Mouse (Mus musculus) lung, postnatal 0 days (tissue): Measurements from ENCODE around the gene Efcab9. TPM values are rescaled to one million over a fixed set of nuclear protein-coding genes. Genes with fewer than 3 reads are reported as not detected.

Experiments used
- ATAC-seq: fragments of 200-750 bp; cut with Nextera tagmentation; 2 replicates; pipeline ENCODE4 v1.8.0; 2017; ENCODE audit warnings: moderate library complexity
- DNase-seq: peaks from one replicate; pipeline ENCODE4 v3.0.0-alpha.2; 2016; ENCODE audit warnings: low spot score
- H3K27ac ChIP-seq: fragments of 300-500 bp; sonication (generic); 2 replicates; pipeline ENCODE4 v1.5.1; 2014; ENCODE audit warnings: antibody characterized with exemption, mild to moderate bottlenecking, low read length, mixed read lengths
- H3K27me3 ChIP-seq: fragments of 300-500 bp; sonication (generic); replicated peaks from 2 replicates; pipeline ENCODE4 v1.6.1; 2014; ENCODE audit warnings: low read length, mixed read lengths; ENCODE audit not compliant: insufficient read depth
- H3K36me3 ChIP-seq: fragments of 300-500 bp; sonication (generic); 2 replicates; pipeline ENCODE4 v1.6.1; 2014; ENCODE audit warnings: low read length, mixed read lengths; ENCODE audit not compliant: insufficient read depth
- H3K4me1 ChIP-seq: fragments of 300-500 bp; sonication (generic); 2 replicates; pipeline ENCODE4 v1.6.1; 2014; ENCODE audit warnings: antibody characterized with exemption, low read depth, low read length, mixed read lengths; ENCODE audit not compliant: insufficient read depth
- H3K4me2 ChIP-seq: fragments of 300-500 bp; sonication (generic); replicated peaks from 2 replicates; pipeline ENCODE4 v1.6.1; 2014; ENCODE audit warnings: low read depth, mild to moderate bottlenecking, low read length, moderate library complexity, mixed read lengths
- H3K4me3 ChIP-seq: fragments of 300-500 bp; sonication (generic); 2 replicates; pipeline ENCODE4 v1.5.1; 2014; ENCODE audit warnings: low read depth, low read length
- H3K9ac ChIP-seq: fragments of 300-500 bp; sonication (generic); replicated peaks from 2 replicates; pipeline ENCODE4 v1.6.1; 2014; ENCODE audit warnings: low read depth, mild to moderate bottlenecking
- H3K9me3 ChIP-seq: fragments of 300-500 bp; sonication (generic); 2 replicates; pipeline ENCODE4 v1.6.1; 2016; ENCODE audit warnings: low read length, mixed read lengths
- CTCF ChIP-seq: IDR thresholded peaks from 2 replicates; pipeline ENCODE4 v1.5.1; 2016; ENCODE audit warnings: antibody characterized with exemption, mild to moderate bottlenecking
- EP300 ChIP-seq: IDR thresholded peaks from 2 replicates; pipeline ENCODE4 v1.6.1; 2016; ENCODE audit warnings: antibody characterized with exemption, mild to moderate bottlenecking, control low read depth
- WGBS: fragments of 180-500 bp; shearing (Covaris S2); extraction: QIAGEN DNeasy Blood & Tissue Kit; methylation state at CpG from one replicate; pipeline ENCODE4 v1.1.7; 2014; 5-methylcytosine and 5-hydroxymethylcytosine counted together
- polyA plus RNA-seq: library from polyadenylated mRNA; unstranded; fragments of >200 nt; fragmentation: Nextera tagmentation; extraction: Ambion mirVana; gene quantifications from 2 replicates; pipeline ENCODE4 v1.2.1, GENCODE M21; 2015

Gene Efcab9
- polyA plus RNA-seq, 1 experiment from 2014 or later, result 0.18 TPM

DNA sequence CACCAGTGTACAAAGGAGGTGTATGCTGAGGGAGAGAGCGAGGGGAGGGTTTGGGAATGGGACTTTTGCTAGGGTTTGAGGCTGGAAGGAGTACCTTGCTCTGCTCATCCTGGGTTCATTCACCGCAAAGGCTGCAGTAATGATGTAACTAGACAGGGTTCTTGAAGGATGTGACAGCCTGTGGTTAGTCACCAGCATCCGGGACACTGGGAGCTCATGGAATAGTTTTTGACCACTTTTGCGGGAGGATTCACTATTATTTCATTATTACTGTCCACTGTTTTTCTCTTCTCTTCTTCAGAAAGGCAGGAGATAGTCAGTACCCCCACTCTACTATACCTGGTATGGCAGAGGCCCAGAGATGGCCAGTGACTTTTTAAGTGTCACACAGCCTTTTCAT, 10.3 kb upstream of the Efcab9 start:
- Histone ChIP-seq H3K4me2 (no peak overlapping the region), H3K9ac (no peak overlapping the region), H3K36me3 (no peaks in the 10 kb centered on the region), H3K4me1 (peaks cover 12% of the 10 kb centered on the region; the same call in 1 of the 2 replicates), H3K27ac (no peak overlapping the region), H3K27me3 (no peaks in the 10 kb centered on the region), H3K4me3 (no peak overlapping the region), H3K9me3 (no peaks in the 10 kb centered on the region)
- ATAC-seq, result no peak
- DNase-seq, result no peak
- 93% methylated on average over 4 of the region's 4 CpGs for WGBS
- TF ChIP-seq EP300 (no peak), CTCF (no peak)

DNA sequence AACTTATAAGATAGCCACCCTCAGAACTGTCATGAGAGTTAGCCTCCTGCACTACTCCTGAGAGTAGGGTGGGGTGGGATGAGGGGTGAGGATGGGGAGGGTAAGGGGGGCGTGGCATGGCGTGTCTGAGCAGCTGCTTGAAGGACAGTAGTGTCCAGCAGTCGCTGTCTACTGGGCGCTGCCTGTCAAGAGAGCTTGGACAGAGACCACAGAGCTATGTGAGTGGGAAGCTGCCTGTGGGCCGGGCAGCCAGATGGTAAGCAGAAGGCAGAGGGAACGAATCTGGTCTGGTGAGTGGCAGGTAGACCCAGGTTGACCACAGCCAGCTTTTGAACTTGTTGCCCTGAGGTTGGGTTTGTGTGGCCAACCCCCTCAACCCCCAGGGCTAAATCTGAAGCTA, 8.6 kb upstream of the Efcab9 start:
- no peak for ATAC-seq
- Histone ChIP-seq H3K9me3 (no peaks in the 10 kb centered on the region), H3K4me1 (peaks cover 12% of the 10 kb centered on the region; the same call in 1 of the 2 replicates), H3K27ac (no peak overlapping the region), H3K27me3 (no peaks in the 10 kb centered on the region), H3K9ac (no peak overlapping the region), H3K4me2 (no peak overlapping the region), H3K36me3 (no peaks in the 10 kb centered on the region), H3K4me3 (no peak overlapping the region)
- no peak for DNase-seq
- WGBS, result 81% methylated on average over 6 of the region's 6 CpGs
- TF ChIP-seq CTCF, result no peak
- no peak for TF ChIP-seq EP300

DNA sequence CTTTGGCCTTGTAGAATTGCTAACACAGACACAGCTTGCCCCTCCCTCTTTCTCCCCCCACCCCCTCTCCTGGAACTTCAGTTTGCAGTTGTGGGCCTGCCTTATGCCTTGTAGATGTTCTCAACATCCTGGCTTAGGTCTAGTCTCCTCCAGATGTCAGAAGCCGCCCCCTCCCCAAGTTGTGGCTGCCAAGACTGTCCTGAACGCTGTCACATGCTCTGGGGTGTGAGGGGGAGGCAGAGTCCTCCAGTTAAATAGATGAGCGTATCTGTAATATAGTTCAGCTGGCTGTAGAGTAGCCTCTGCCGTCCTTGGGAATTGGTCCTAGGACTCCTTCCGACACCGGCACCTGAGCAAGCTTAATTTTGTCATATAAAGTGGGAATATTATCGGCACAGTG, 7.8 kb upstream of the Efcab9 start:
- Histone ChIP-seq H3K9ac (no peak overlapping the region), H3K36me3 (no peaks in the 10 kb centered on the region), H3K27ac (no peak overlapping the region), H3K4me3 (no peak overlapping the region), H3K4me1 (peaks cover 12% of the 10 kb centered on the region; the same call in 1 of the 2 replicates), H3K4me2 (no peak overlapping the region), H3K9me3 (no peaks in the 10 kb centered on the region), H3K27me3 (no peaks in the 10 kb centered on the region)
- WGBS, result 67% methylated on average over 7 of the region's 7 CpGs
- TF ChIP-seq EP300 (no peak), CTCF (no peak)
- no peak for DNase-seq
- no peak for ATAC-seq

DNA sequence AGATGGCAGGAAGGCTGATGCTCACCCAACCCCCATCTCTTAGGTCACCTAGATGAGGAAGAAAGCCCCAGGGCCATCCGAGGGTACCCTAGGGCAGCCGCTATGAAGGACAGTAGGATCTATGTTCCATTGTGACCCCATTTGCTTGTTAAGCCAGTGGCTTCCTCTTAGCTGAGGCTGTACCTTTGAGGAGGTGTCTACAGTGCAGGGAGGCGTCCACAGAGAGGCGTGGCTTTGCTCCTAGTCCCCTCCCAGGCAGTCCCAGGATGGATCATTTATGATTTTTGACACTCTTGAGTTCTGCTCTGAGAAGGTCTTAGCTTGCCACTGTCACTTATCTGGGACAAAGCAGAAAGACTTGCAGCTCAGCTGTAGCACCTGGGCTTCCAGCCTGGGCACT, 7.0 kb upstream of the Efcab9 start:
- no peaks in the 10 kb centered on the region for H3K36me3 ChIP-seq
- ATAC-seq (no peak), DNase-seq (no peak)
- no peaks in the 10 kb centered on the region for H3K27me3 ChIP-seq
- TF ChIP-seq EP300 (no peak), CTCF (no peak)
- peaks cover 8% of the 10 kb centered on the region; the same call in 1 of the 2 replicates for H3K4me1 ChIP-seq
- no peak overlapping the region for H3K9ac ChIP-seq
- no peak overlapping the region for H3K4me3 ChIP-seq
- 59% methylated on average over 4 of the region's 4 CpGs for WGBS
- H3K4me2 ChIP-seq, result no peak overlapping the region
- H3K27ac ChIP-seq, result no peak overlapping the region
- no peaks in the 10 kb centered on the region for H3K9me3 ChIP-seq

DNA sequence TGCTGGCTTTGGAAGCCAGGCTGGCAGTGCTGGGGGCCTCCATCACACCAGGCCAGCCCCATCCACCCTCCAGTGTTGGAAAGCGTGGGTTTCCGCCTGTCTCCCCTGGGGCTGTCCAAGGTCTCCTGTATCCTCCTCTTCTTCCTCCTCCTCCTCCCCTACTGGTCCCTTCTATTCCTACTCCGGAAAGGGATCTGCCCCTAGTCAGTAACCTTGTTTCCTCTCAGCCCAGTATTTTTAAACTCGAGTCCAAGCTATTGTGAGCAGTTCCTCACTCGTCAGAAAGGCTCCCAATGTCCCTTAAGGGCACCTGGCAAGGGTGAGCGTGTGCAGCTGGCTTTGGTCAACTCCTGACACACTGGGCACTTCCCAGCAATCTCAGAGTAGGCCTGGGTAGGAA, 6.6 kb upstream of the Efcab9 start:
- Histone ChIP-seq H3K9ac (no peak overlapping the region), H3K36me3 (no peaks in the 10 kb centered on the region)

DNA sequence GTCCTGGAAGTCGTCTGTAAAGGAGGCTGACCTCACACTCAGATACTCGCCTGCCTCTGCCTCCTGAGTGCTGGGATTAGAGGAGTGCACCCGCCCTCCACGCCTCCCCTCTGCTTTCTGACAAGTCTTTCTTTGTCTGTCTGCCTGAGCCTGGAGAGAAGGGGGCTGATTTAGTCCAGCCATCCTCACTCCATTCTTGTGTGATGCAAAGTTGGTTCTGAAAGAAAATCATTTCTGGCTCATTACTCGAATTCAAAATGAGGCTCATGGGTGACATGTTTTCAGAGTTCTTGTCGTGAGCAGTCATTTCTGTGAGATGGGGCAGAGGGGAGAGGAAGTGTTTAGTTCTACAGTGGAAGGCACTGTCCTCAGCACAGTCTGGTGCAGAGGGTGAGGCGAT, 5.1 kb upstream of the Efcab9 start:
- Histone ChIP-seq H3K4me3 (no peak overlapping the region), H3K9ac (no peak overlapping the region), H3K4me1 (peaks cover 13% of the 10 kb centered on the region), H3K27ac (no peak overlapping the region), H3K36me3 (no peaks in the 10 kb centered on the region), H3K9me3 (no peaks in the 10 kb centered on the region), H3K4me2 (no peak overlapping the region), H3K27me3 (no peaks in the 10 kb centered on the region)
- ATAC-seq, result no peak
- DNase-seq, result no peak
- TF ChIP-seq EP300 (no peak), CTCF (no peak)
- 57% methylated on average over 7 of the region's 7 CpGs for WGBS

More for the DNA sequence above, 6.6 kb upstream of the Efcab9 start:
- TF ChIP-seq EP300, result no peak
- no peak for TF ChIP-seq CTCF
- H3K4me1 ChIP-seq, result peaks cover 12% of the 10 kb centered on the region
- DNase-seq (no peak), ATAC-seq (no peak)
- no peaks in the 10 kb centered on the region for H3K9me3 ChIP-seq
- H3K27ac ChIP-seq, result no peak overlapping the region
- 54% methylated on average over 6 of the region's 6 CpGs for WGBS
- H3K4me3 ChIP-seq, result no peak overlapping the region
- no peaks in the 10 kb centered on the region for H3K27me3 ChIP-seq
- H3K4me2 ChIP-seq, result no peak overlapping the region

DNA sequence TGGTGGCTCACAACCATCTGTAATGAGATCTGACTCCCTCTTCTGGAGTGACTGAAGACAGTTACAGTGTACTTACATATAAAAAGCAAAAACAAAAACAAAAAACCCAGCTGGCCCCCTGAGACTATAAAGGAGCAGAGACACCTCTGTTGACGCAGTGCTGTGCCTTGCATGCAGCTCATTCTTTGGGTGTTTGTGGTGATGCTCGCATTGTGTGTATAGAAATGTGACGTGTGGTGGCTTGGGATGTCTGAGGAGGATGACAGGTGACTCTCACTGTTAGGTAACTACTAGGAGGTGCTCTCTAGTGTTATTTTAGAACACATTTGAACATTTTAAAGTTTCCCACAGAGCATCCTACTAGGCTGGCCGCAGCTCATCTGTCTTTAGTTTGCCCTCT, 3.8 kb upstream of the Efcab9 start:
- Histone ChIP-seq H3K27ac (no peak overlapping the region), H3K27me3 (no peaks in the 10 kb centered on the region), H3K4me3 (no peak overlapping the region), H3K9me3 (no peaks in the 10 kb centered on the region), H3K9ac (no peak overlapping the region), H3K4me1 (peaks cover 13% of the 10 kb centered on the region), H3K36me3 (no peaks in the 10 kb centered on the region), H3K4me2 (no peak overlapping the region)
- DNase-seq (no peak), ATAC-seq (no peak)
- no peak for TF ChIP-seq EP300
- no peak for TF ChIP-seq CTCF
- 98% methylated on average over 4 of the region's 4 CpGs for WGBS
